ENCODE assay signal across 9 mouse cellular contexts in the genomic region with DNA sequence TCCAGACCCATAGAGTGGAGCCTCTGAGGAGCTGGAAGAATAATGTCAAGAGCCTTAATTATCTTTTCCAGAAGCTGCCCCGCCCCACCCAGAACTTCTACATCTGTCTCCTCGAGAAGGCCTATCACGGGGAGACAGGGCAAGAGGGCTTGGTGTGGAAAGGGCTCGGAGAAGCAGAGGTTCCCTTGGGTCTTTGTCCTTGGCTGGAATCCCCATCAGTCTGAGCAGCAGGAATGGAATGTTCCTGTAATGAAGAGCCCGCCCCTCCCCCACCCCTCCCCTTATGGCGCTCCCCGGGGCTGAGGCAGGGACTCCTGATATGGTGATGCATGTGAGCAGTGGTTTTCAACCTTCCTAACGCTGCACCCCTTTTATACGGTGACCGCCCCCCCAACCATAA. TPM values are rescaled to one million over a fixed set of nuclear protein-coding genes. Genes with fewer than 3 reads are reported as not detected.
A peak's percentile ranks its signal among the peaks of the same experiment; 100 is the strongest.
DNase-seq lines count a peak whose midpoint lies in the region.
"Had no signal": no experiment of that assay in that cellular context is flagged by ENCODE, and none has a peak within 500 bp of the region (broad histone marks: within the 10 kb centered on the region; RNA-seq: fewer than 3 reads in every experiment).

No protein-coding gene starts in this region.

- DNase-seq in gastrocnemius, adult 18-20 months (ENCODE audit: low spot score), result peak; percentile 85
- no peak for DNase-seq in gastrocnemius, postnatal 10 days
- peak; percentile 93 for DNase-seq in NIH3T3 (ENCODE audit: low read depth)
- peak; percentile 80 to 88 for DNase-seq in heart, adult 18-20 months
- no peak for DNase-seq in limb, embryonic 10.5 days (ENCODE audit: low spot score)
- no peak for DNase-seq in layer of hippocampus, adult 8-10 months (ENCODE audit: low spot score in 2 of 2)
- no peak for DNase-seq in spleen, adult 12 weeks (ENCODE audit: low spot score)
- DNase-seq in ovary, adult 18-20 months (ENCODE audit: low spot score), result no peak

- H3K27ac ChIP-seq in limb, embryonic 10.5 days, result 0 out of 2 replicates have a peak overlapping the region, but pooled peaks have one; percentile 12
- H3K27ac ChIP-seq: liver, embryonic 14.5 days had no signal

- H3K9me3 ChIP-seq in limb, embryonic 10.5 days (replicated peaks), result no peaks in the 10 kb centered on the region

- H3K27me3 ChIP-seq in limb, embryonic 10.5 days (ENCODE audit: low read depth, poor library complexity, severe bottlenecking), result peaks cover 39% of the 10 kb centered on the region

- WGBS in limb, embryonic 10.5 days, result 39% methylated on average over 10 of the region's 10 CpGs

- no peak overlapping the region for H3K4me3 ChIP-seq in limb, embryonic 10.5 days

- H3K4me1 ChIP-seq in limb, embryonic 10.5 days, result peaks cover 43% of the 10 kb centered on the region

- H3K36me3 ChIP-seq in limb, embryonic 10.5 days, result no peaks in the 10 kb centered on the region

RNA-seq across cellular contexts. Expression of a gene that starts 6.5 kb away (rescaled TPM):
- 1 to 10 TPM; 1.1 to 1.3 TPM for total RNA-seq in gastrocnemius, adult 18-20 months (2021)
- total RNA-seq in gastrocnemius, postnatal 10 days (2021), result 1 to 10 TPM; 2.2 to 2.7 TPM
- total RNA-seq in heart, adult 18-20 months (2021), result 1 to 10 TPM; 2.4 to 2.8 TPM
- polyA plus RNA-seq in limb, embryonic 10.5 days (2016; fragmentation: Nextera tagmentation; extraction: Ambion mirVana), result 0.46 and 0.65 TPM in 2 replicates
- 100 to 1,000 TPM; 159 to 177 (median 165) TPM for total RNA-seq in layer of hippocampus, adult 8-10 months (2022)

RNA-seq across cellular contexts. Expression of a gene that starts 11.9 kb away (rescaled TPM):
- 1 to 10 TPM; 1.1 to 2.2 TPM for total RNA-seq in gastrocnemius, adult 18-20 months (2021)
- under 1 TPM; 0.18 to 0.38 TPM for total RNA-seq in gastrocnemius, postnatal 10 days (2021)
- 1 to 10 TPM; 2.0 to 3.5 TPM for total RNA-seq in heart, adult 18-20 months (2021)
- 0.68 and 1.1 TPM in 2 replicates for polyA plus RNA-seq in limb, embryonic 10.5 days (2016; fragmentation: Nextera tagmentation; extraction: Ambion mirVana)
- total RNA-seq in layer of hippocampus, adult 8-10 months (2022), result under 1 TPM in 2 of 4 experiments, not detected in 2; 0.14 to 0.31 TPM

RNA-seq across cellular contexts. Expression of a gene that starts 27.0 kb away (rescaled TPM):
- not detected for total RNA-seq in gastrocnemius, adult 18-20 months (2021)
- total RNA-seq in gastrocnemius, postnatal 10 days (2021), result not detected
- total RNA-seq in heart, adult 18-20 months (2021), result not detected
- 6.7 and 8.5 TPM in 2 replicates for polyA plus RNA-seq in limb, embryonic 10.5 days (2016; fragmentation: Nextera tagmentation; extraction: Ambion mirVana)
- total RNA-seq in layer of hippocampus, adult 8-10 months (2022), result 1 to 10 TPM in 2 of 4 experiments, under 1 TPM in 2; 0.45 to 2.0 (median 1.2) TPM

RNA-seq across cellular contexts. Expression of a gene that starts 54.0 kb away (rescaled TPM):
- 10 to 100 TPM; 54.7 to 54.8 TPM for total RNA-seq in gastrocnemius, adult 18-20 months (2021)
- total RNA-seq in gastrocnemius, postnatal 10 days (2021), result 10 to 100 TPM; 53.3 to 62.3 TPM
- total RNA-seq in heart, adult 18-20 months (2021), result 10 to 100 TPM; 78.7 to 80.1 TPM
- polyA plus RNA-seq in limb, embryonic 10.5 days (2016; fragmentation: Nextera tagmentation; extraction: Ambion mirVana), result 493 and 582 TPM in 2 replicates
- total RNA-seq in layer of hippocampus, adult 8-10 months (2022), result 100 to 1,000 TPM; 120 to 138 (median 128) TPM

Comparison
In these comparisons a context has a peak if more than half of its experiments do, and no peak if none do; other contexts are left out.
1. DNase-seq: peak in gastrocnemius, adult 18-20 months (single experiment), NIH3T3 (single experiment) and heart, adult 18-20 months (2 of 2); none in gastrocnemius, postnatal 10 days (single experiment), limb, embryonic 10.5 days (single experiment), layer of hippocampus, adult 8-10 months (0 of 2), spleen, adult 12 weeks (single experiment) and ovary, adult 18-20 months (single experiment).
2. RNA of a gene that starts 6.5 kb away (total RNA-seq): 159 to 177 TPM in layer of hippocampus, adult 8-10 months; 2.4 to 2.8 TPM in heart, adult 18-20 months, 2.2 to 2.7 TPM in gastrocnemius, postnatal 10 days and 1.1 to 1.3 TPM in gastrocnemius, adult 18-20 months; every median in the first group is over 10 times any median in the second.